Comparison of ENCODE assay signal across 9 mouse cellular contexts in genomic region chr4:136698404-136699083, GRCm38 (mm10).
DNase-seq lines count a peak whose midpoint lies in the region; ATAC-seq lines count a peak whose summit lies in the region.
"Had no signal": no experiment of that assay in that cellular context is flagged by ENCODE, and none has a peak within 500 bp of the region (broad histone marks: within the 10 kb centered on the region; RNA-seq: fewer than 3 reads in every experiment).

No protein-coding gene starts in this region.

- H3K4me3 ChIP-seq in hindbrain, embryonic 13.5 days, result no peak overlapping the region

- peaks cover 23% of the 10 kb centered on the region for H3K36me3 ChIP-seq in hindbrain, embryonic 13.5 days

- H3K4me2 ChIP-seq in hindbrain, embryonic 13.5 days, result no peak overlapping the region

- H3K9me3 ChIP-seq in hindbrain, embryonic 13.5 days, result no peaks in the 10 kb centered on the region

- peak overlapping the region; percentile 74 for H3K27ac ChIP-seq in hindbrain, embryonic 13.5 days
- H3K27ac ChIP-seq: liver, embryonic 14.5 days had no signal

- intact Hi-C loops in gastrocnemius, postnatal 14 days (cut with DNase I; ENCODE audit: low total_unique reads), result loop anchor here (5.0 kb wide), 1 partner anchor 144 kb away; no protein-coding TSS in a partner anchor

- peak; percentile 40 for DNase-seq in layer of hippocampus, adult 11-12 months (ENCODE audit: low spot score)
- no peak for DNase-seq in layer of hippocampus, adult 18-20 months (ENCODE audit: low spot score in 2 of 2)
- peak; percentile 91 for DNase-seq in cerebellum, adult 9-11 months
- peak; percentile 59 for DNase-seq in retina, embryonic 14.5 days (ENCODE audit: low spot score)
- no peak for DNase-seq in gastrocnemius, postnatal 14 days

- peak; percentile 27; the same call in 1 of the 2 replicates for ATAC-seq in hindbrain, embryonic 13.5 days (ENCODE audit: low FRiP score)
- ATAC-seq in CD4-positive, CD25-positive, alpha-beta regulatory T cell, adult 4 months, result no peak
- ATAC-seq in activated CD4-positive, CD25-positive, alpha-beta regulatory T cell, adult 4 months, result no peak

- H3K9ac ChIP-seq in hindbrain, embryonic 13.5 days, result 0 out of 2 replicates have a peak overlapping the region, but pooled peaks have one; percentile 24
- H3K9ac ChIP-seq: liver, embryonic 14.5 days had no signal

- H3K4me1 ChIP-seq in hindbrain, embryonic 13.5 days (replicated peaks), result peaks cover 51% of the 10 kb centered on the region

- 69% methylated on average over 11 of the region's 11 CpGs for WGBS in hindbrain, embryonic 13.5 days

- H3K27me3 ChIP-seq in hindbrain, embryonic 13.5 days, result no peaks in the 10 kb centered on the region

Comparison
In these comparisons a context has a peak if more than half of its experiments do, and no peak if none do; other contexts are left out.
1. DNase-seq: peak in layer of hippocampus, adult 11-12 months (single experiment), cerebellum, adult 9-11 months (single experiment) and retina, embryonic 14.5 days (single experiment); none in layer of hippocampus, adult 18-20 months (0 of 2) and gastrocnemius, postnatal 14 days (single experiment).